In genomic region chr2:11219262-11219661, GRCm38 (mm10) we compare ENCODE assay signal across 23 mouse cellular contexts.
"Had no signal": no experiment of that assay in that cellular context is flagged by ENCODE, and none has a peak within 500 bp of the region (broad histone marks: within the 10 kb centered on the region; RNA-seq: fewer than 3 reads in every experiment).

No protein-coding gene starts in this region.

- ATAC-seq: liver, postnatal 0 days; lung, postnatal 0 days; midbrain, embryonic 16.5 days had no signal

- H3K27ac ChIP-seq: liver, embryonic 15.5 days; lung, embryonic 15.5 days; macrophage; midbrain, embryonic 10.5 days; midbrain, embryonic 12.5 days; neural tube, embryonic 13.5 days; neural tube, embryonic 15.5 days had no signal

- H3K9ac ChIP-seq: liver, embryonic 15.5 days; liver, postnatal 0 days; lung, embryonic 15.5 days; midbrain, embryonic 12.5 days; neural tube, embryonic 13.5 days; neural tube, embryonic 15.5 days had no signal

- H3K27me3 ChIP-seq: liver, embryonic 15.5 days; lung, embryonic 15.5 days; midbrain, embryonic 12.5 days; neural tube, embryonic 13.5 days; neural tube, embryonic 15.5 days had no signal

- H3K4me3 ChIP-seq: liver, embryonic 15.5 days; lung, embryonic 15.5 days; midbrain, embryonic 10.5 days; midbrain, embryonic 12.5 days; myocyte; neural tube, embryonic 13.5 days; neural tube, embryonic 15.5 days had no signal

- H3K4me2 ChIP-seq: liver, embryonic 15.5 days; lung, embryonic 15.5 days; midbrain, embryonic 12.5 days; neural tube, embryonic 13.5 days; neural tube, embryonic 15.5 days had no signal

- H3K4me1 ChIP-seq: lung, embryonic 15.5 days; midbrain, embryonic 10.5 days; midbrain, embryonic 12.5 days; neural tube, embryonic 13.5 days; neural tube, embryonic 15.5 days had no signal

- H3K36me3 ChIP-seq: liver, embryonic 15.5 days; lung, embryonic 15.5 days; midbrain, embryonic 10.5 days; midbrain, embryonic 12.5 days; neural tube, embryonic 13.5 days; neural tube, embryonic 15.5 days had no signal

- DNase-seq: liver, postnatal 0 days; lung, adult 2 months; lung, postnatal 14 days; lung, postnatal 36 days; midbrain, embryonic 14.5 days; retina, postnatal 1 day; right cerebral cortex, adult 18-20 months; right cerebral cortex, postnatal 25 days; right cerebral cortex, postnatal 4 days; spleen, adult 18-20 months; thymus, adult 18-20 months; thymus, postnatal 14 days; thymus, postnatal 36 days had no signal

- H3K9me3 ChIP-seq: liver, embryonic 15.5 days; lung, embryonic 15.5 days; midbrain, embryonic 10.5 days; neural tube, embryonic 13.5 days; neural tube, embryonic 15.5 days had no signal
